Mouse (Mus musculus) neural tube, embryonic 13.5 days (tissue): ENCODE measurements around the gene Cpne7. TPM values are rescaled to one million over a fixed set of nuclear protein-coding genes. Genes with fewer than 3 reads are reported as not detected.
"Not testable (repeated sequence)": the region's sequence is repeated elsewhere in the genome, so short reads cannot be mapped to it uniquely, and the experiment has no call there.

Experiments
- ATAC-seq: fragments of 200-750 bp; cut with Nextera tagmentation; 2 replicates; pipeline ENCODE4 v1.8.0; 2017; ENCODE audit warnings: low read depth, mild to moderate bottlenecking, moderate TSS enrichment, moderate library complexity
- H3K27ac ChIP-seq: fragments of 300-500 bp; sonication (generic); replicated peaks from 2 replicates; pipeline ENCODE4 v1.5.1; 2015; ENCODE audit warnings: moderate library complexity, mild to moderate bottlenecking, inconsistent platforms
- H3K27me3 ChIP-seq: fragments of 300-500 bp; sonication (generic); 2 replicates; pipeline ENCODE4 v1.6.1; 2015; ENCODE audit warnings: mild to moderate bottlenecking, inconsistent platforms
- H3K36me3 ChIP-seq: fragments of 300-500 bp; sonication (generic); 2 replicates; pipeline ENCODE4 v1.6.1; 2015; ENCODE audit warnings: mild to moderate bottlenecking, inconsistent platforms
- H3K4me1 ChIP-seq: fragments of 300-500 bp; sonication (generic); replicated peaks from 2 replicates; pipeline ENCODE4 v1.6.1; 2015; ENCODE audit warnings: inconsistent platforms
- H3K4me2 ChIP-seq: fragments of 300-500 bp; sonication (generic); 2 replicates; pipeline ENCODE4 v1.6.1; 2015; ENCODE audit warnings: inconsistent platforms, mild to moderate bottlenecking, moderate library complexity
- H3K4me3 ChIP-seq: fragments of 300-500 bp; sonication (generic); 2 replicates; pipeline ENCODE4 v1.5.1; 2015; ENCODE audit warnings: mild to moderate bottlenecking, inconsistent platforms
- H3K9ac ChIP-seq: fragments of 300-500 bp; sonication (generic); 2 replicates; pipeline ENCODE4 v1.6.1; 2015; ENCODE audit warnings: moderate library complexity, mild to moderate bottlenecking, inconsistent platforms
- H3K9me3 ChIP-seq: fragments of 300-500 bp; sonication (generic); 2 replicates; pipeline ENCODE4 v1.6.1; 2016; ENCODE audit warnings: inconsistent platforms
- WGBS: fragments of 180-500 bp; shearing (Covaris S2); methylation state at CpG from one replicate; pipeline ENCODE4 v1.1.7; 2015; 5-methylcytosine and 5-hydroxymethylcytosine counted together
- polyA plus RNA-seq: library from polyadenylated mRNA; unstranded; fragments of >200 nt; fragmentation: Nextera tagmentation; extraction: Ambion mirVana; gene quantifications from 2 replicates; pipeline ENCODE4 v1.2.1, GENCODE M21; 2015

Gene Cpne7
- polyA plus RNA-seq, 1 experiment from 2014 or later: 0.68 TPM

DNA sequence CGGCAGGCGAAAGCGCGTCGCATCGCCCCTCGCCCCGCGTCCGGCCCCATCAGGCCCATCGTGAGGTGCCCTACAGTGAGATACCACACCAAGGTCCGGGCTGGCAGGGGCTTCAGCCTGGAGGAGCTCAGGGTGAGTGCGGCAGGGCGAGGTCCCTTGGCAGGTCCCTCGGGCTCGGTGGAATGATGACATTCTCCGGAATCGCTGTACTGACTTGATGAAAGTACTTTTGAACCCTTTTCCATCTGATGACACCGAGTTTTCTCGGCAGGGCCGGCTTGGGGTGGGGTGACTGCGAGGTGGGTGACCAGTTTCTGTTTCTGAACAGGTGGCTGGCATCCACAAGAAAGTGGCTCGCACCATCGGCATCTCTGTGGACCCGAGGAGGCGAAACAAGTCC lies 14.3 kb upstream of the Cpne7 start:
- peak overlapping the region; percentile 94 for H3K27ac ChIP-seq
- peak overlapping the region; percentile 98 for H3K9ac ChIP-seq
- peaks cover 34% of the 10 kb centered on the region for H3K36me3 ChIP-seq
- peak overlapping the region; percentile 81 for H3K4me3 ChIP-seq
- 10% methylated on average over 26 of the region's 26 CpGs for WGBS
- peak overlapping the region; percentile 95 for H3K4me2 ChIP-seq
- H3K27me3 ChIP-seq, H3K9me3 ChIP-seq, ATAC-seq: not testable (repeated sequence)
- H3K4me1 ChIP-seq: peaks cover 22% of the 10 kb centered on the region

DNA sequence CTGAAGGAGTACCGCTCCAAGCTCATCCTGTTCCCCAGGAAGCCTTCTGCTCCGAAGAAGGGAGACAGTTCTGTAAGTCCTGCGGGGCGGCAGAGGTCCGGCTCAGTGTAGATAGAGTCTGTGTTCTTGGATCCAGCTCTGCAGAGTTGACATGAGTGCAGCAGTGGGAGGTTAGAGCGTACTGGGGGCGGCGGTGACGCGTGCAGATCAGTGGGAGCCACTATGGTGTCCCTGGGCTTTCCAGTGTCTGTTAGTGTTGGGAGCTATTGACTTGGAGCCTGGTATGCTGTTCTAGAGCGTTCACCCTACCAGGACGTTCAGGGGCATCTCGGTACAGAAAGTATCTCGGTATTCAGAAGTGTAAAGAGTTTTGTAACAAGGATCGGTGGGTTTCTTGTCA lies 13.9 kb upstream of the Cpne7 start:
- peak overlapping the region; percentile 95 for H3K4me2 ChIP-seq
- H3K9ac ChIP-seq: peak overlapping the region; percentile 98
- peak overlapping the region; percentile 81 for H3K4me3 ChIP-seq
- no peaks in the 10 kb centered on the region for H3K27me3 ChIP-seq
- peaks cover 30% of the 10 kb centered on the region for H3K36me3 ChIP-seq
- 18% methylated on average over 14 of the region's 15 CpGs for WGBS
- no peak for ATAC-seq
- peak overlapping the region; percentile 94 for H3K27ac ChIP-seq
- H3K9me3 ChIP-seq: no peaks in the 10 kb centered on the region
- H3K4me1 ChIP-seq: peaks cover 22% of the 10 kb centered on the region

DNA sequence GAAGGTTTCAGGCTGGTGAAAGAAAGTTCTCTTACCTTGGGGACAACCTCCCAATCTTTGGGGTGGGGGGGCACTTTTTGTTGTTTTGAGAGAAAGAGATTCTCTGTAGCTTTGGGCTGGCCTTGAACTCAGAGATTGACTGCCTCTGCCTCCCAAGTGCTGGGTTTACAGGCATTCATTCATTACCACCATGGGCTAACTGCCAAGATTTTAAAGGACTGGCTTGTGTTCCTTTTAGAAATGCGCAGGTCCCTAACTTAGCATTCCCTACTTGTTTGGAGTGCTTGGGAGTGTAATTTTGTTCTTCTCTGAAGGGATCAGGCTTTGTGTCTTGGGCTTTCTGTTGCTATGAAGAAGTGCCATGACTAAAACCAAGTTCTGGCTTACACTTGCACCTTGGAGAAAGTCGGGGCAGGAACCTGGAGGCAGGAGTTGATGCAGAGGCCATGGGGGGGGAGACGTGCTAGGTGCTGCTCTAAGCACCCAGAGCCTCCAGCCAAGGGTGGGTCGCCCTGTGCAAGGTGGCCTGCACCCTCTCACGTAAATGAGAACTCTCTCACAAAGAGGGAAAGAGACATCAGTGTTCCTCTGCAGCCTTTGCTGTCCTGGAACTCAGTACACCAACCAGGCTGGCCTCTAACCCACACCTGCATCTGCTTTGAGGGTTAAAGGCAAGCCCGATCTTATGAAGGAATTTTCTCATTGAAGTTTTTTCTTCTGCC lies 13.0 kb upstream of the Cpne7 start:
- no peaks in the 10 kb centered on the region for H3K9me3 ChIP-seq
- H3K27ac ChIP-seq: no peak overlapping the region; the same call in 1 of the 2 replicates
- H3K4me1 ChIP-seq: peaks cover 22% of the 10 kb centered on the region
- no peaks in the 10 kb centered on the region for H3K27me3 ChIP-seq
- peak overlapping the region; percentile 95 for H3K4me2 ChIP-seq
- peak overlapping the region; percentile 98 for H3K9ac ChIP-seq
- H3K4me3 ChIP-seq: peak overlapping the region; percentile 81
- no peak for ATAC-seq
- H3K36me3 ChIP-seq: peaks cover 27% of the 10 kb centered on the region
- WGBS: 86% methylated on average over 6 of the region's 6 CpGs

DNA sequence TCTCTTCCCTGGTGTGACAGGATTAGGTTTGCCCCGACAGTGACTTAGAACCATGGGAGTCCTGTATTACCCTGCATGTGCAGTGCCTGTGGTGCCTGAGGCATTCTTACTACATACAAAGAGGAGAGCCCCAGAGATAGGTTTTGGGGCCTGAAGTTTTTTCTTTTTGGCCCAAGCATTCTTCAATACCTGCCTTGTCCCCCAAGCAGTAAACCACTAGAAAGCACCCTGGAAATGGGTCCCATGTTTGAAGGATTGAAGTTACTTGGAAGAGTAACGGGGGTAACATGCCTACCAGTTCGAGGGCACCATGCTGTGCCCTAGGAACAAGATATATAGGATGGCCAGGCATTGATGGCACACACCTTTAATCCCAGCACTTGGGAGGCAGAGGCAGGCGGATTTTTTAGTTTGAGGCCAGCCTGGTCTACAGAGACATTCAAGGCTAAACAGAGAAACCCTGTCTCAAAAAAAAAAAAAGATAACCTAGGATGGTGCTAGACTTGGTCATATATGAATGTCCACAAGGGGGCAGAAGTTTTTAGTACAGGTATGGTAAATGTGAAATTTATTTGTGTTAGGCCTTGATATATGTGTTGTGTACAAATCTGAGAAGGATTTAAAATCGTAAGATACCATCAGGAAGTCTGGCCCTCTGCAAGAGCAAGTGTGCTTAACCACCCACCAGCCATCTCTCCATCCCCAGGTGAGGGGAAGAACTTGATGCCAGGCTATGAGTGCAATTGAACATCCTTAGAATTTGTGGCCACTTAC lies 11.4 kb upstream of the Cpne7 start:
- WGBS: 60% methylated on average over 5 of the region's 5 CpGs
- no peaks in the 10 kb centered on the region for H3K9me3 ChIP-seq
- ATAC-seq: no peak
- H3K4me3 ChIP-seq: no peak overlapping the region
- H3K36me3 ChIP-seq: peaks cover 27% of the 10 kb centered on the region
- no peaks in the 10 kb centered on the region for H3K27me3 ChIP-seq
- no peak overlapping the region for H3K4me2 ChIP-seq
- no peak overlapping the region for H3K27ac ChIP-seq
- H3K4me1 ChIP-seq: peaks cover 22% of the 10 kb centered on the region
- no peak overlapping the region for H3K9ac ChIP-seq

DNA sequence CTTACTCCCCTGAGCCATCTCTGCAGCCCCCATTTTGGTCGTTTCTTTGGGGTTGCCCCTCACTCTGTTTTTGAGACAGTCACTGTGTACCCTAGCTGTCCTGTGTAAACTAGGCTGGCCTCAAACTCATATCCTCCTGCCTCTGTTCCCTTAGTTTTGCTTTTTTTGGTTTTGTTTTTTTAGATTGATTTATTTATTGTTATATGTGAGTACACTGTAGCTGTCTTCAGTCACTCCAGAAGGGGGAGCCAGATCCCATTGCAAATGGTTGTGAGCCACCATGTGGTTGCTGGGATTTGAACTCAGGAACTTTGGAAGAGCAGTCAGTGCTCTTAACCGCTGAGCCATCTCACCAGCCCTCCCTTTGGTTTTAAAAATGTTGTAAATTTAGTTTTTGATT lies 10.6 kb upstream of the Cpne7 start:
- Histone ChIP-seq H3K4me3 (no peak overlapping the region), H3K4me2 (no peak overlapping the region), H3K9me3 (no peaks in the 10 kb centered on the region), H3K9ac (no peak overlapping the region), H3K27ac (no peak overlapping the region), H3K4me1 (peaks cover 20% of the 10 kb centered on the region), H3K36me3 (peaks cover 27% of the 10 kb centered on the region), H3K27me3 (no peaks in the 10 kb centered on the region)
- 57% methylated on average over 2 of the region's 2 CpGs for WGBS
- no peak for ATAC-seq

DNA sequence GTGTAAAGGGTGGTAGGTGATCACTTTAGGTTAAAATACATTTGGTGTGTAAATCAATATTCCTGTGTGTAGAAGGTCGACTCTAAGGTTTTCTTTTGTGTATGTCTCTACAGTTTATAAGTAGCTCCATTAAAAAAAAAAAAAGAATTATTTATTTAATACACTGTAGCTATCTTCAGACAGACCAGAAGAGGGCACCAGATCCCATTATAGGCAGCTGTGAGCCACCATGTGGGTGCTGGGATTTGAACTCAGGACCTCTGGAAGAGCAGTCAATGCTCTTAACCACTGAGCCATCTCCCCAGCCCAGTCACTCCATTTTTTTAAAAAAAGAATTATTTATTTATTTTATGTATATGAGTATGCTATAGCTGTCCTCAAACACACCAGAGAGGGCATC lies 9.2 kb upstream of the Cpne7 start:
- 76% methylated on average over 1 of the region's 1 CpGs for WGBS
- no peaks in the 10 kb centered on the region for H3K9me3 ChIP-seq
- no peak overlapping the region for H3K4me3 ChIP-seq
- H3K36me3 ChIP-seq: peaks cover 27% of the 10 kb centered on the region
- no peak overlapping the region for H3K9ac ChIP-seq
- H3K27ac ChIP-seq: no peak overlapping the region
- H3K27me3 ChIP-seq: no peaks in the 10 kb centered on the region
- H3K4me1 ChIP-seq: peaks cover 16% of the 10 kb centered on the region
- ATAC-seq: no peak
- H3K4me2 ChIP-seq: no peak overlapping the region

DNA sequence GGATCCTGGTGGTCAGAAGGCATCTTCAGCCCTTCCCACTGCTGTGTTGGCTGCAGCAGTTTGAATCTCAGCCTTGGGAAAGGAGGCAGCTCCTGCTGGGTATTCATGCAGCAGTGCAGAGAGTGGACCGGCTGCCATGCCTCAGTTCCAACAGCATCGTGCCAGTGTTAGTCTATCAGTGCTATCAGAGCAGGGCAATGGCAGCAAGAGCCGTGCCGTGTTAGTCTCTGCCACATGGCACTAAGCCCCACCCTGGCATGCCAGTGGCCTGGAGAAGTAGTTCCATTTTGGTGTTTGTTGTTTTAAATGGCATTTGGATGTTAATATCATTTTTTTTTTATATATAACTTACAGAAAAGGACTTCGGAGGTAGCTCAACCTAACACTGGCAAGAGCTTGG lies 8.2 kb upstream of the Cpne7 start:
- no peak overlapping the region for H3K4me3 ChIP-seq
- H3K4me1 ChIP-seq: peaks cover 6% of the 10 kb centered on the region
- ATAC-seq: no peak
- WGBS: 87% methylated on average over 5 of the region's 5 CpGs
- 0 out of 2 replicates have a peak, but pooled peaks cover under 1% of the 10 kb centered on the region for H3K27me3 ChIP-seq
- no peak overlapping the region for H3K9ac ChIP-seq
- H3K27ac ChIP-seq: no peak overlapping the region
- H3K4me2 ChIP-seq: no peak overlapping the region
- H3K9me3 ChIP-seq: no peaks in the 10 kb centered on the region
- H3K36me3 ChIP-seq: peaks cover 19% of the 10 kb centered on the region

DNA sequence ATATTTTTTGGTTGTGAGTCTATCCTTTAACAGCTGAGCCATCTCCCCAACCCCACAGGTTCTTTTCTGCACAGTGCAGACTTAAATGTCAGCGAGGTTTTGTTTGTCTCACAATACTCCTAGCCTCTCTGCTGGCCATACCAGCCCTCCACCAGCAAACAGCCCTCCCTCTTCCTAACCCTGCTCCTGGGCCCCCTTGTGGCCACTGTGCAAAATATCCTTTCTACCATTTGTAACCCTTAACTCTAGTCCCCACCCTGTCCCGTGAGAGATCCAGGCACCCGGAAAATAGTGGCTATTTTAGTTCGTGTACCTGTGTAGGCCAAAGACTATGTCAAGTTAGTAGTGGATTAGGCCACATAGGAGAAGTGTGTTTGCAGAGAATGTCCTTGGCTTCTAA lies 6.5 kb upstream of the Cpne7 start:
- peak; percentile 56; the same call in 1 of the 2 replicates for ATAC-seq
- WGBS: 26% methylated on average over 4 of the region's 4 CpGs

GRCm38 (mm10) chr8:123112892-123113291 lies 4.3 kb upstream of the Cpne7 start:
- Histone ChIP-seq H3K9me3 (no peaks in the 10 kb centered on the region), H3K36me3 (no peaks in the 10 kb centered on the region), H3K27ac (no peak overlapping the region), H3K4me1 (peaks cover 15% of the 10 kb centered on the region), H3K4me3 (no peak overlapping the region), H3K4me2 (no peak overlapping the region), H3K9ac (no peak overlapping the region), H3K27me3 (peaks cover 35% of the 10 kb centered on the region)
- ATAC-seq: no peak
- 83% methylated on average over 9 of the region's 9 CpGs for WGBS

More for the DNA sequence above, 6.5 kb upstream of the Cpne7 start:
- Histone ChIP-seq H3K27me3 (peaks cover 12% of the 10 kb centered on the region), H3K4me3 (no peak overlapping the region), H3K9me3 (no peaks in the 10 kb centered on the region), H3K36me3 (peaks cover 2% of the 10 kb centered on the region), H3K4me2 (no peak overlapping the region), H3K4me1 (no peaks in the 10 kb centered on the region), H3K27ac (no peak overlapping the region), H3K9ac (no peak overlapping the region)

DNA sequence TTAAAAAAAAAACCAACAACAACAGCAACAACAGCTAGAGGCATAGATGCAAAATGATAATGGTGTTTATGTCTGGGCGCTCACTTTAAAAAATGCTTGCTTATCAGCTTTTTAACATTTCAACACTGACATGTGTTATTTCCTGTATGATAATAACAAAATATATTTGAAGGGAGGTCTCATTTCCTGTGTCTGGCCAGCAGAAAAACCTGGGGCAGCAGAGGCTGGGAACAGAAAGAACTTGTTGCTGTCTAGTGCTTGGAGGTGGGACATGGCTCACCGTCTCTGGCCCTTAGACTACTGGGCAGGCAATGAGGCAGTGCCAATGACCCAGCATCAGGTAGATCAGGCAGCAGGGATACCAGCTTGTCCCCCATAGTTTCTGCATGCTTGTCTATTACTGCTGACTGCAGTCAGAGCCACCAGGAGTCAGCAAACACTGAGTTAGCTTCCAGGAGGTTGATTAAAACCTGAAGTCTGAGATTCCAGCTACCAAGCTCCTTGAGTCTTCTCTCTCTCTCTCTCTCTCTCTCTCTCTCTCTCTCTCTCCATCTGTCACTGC lies 3.2 kb upstream of the Cpne7 start:
- no peak for ATAC-seq
- H3K27me3 ChIP-seq: peaks cover 46% of the 10 kb centered on the region
- H3K4me3 ChIP-seq: no peak overlapping the region
- 72% methylated on average over 2 of the region's 2 CpGs for WGBS
- H3K4me2 ChIP-seq: no peak overlapping the region
- H3K4me1 ChIP-seq: peaks cover 18% of the 10 kb centered on the region
- no peak overlapping the region for H3K27ac ChIP-seq
- H3K9me3 ChIP-seq: no peaks in the 10 kb centered on the region
- no peaks in the 10 kb centered on the region for H3K36me3 ChIP-seq
- no peak overlapping the region for H3K9ac ChIP-seq

GRCm38 (mm10) chr8:123114644-123115043 lies 2.5 kb upstream of the Cpne7 start:
- WGBS: 68% methylated on average over 3 of the region's 3 CpGs
- H3K27me3 ChIP-seq: peaks cover 52% of the 10 kb centered on the region
- H3K36me3 ChIP-seq: no peaks in the 10 kb centered on the region
- H3K4me2 ChIP-seq: no peak overlapping the region
- no peak overlapping the region for H3K27ac ChIP-seq
- no peak overlapping the region for H3K9ac ChIP-seq
- H3K4me1 ChIP-seq: peaks cover 18% of the 10 kb centered on the region
- no peak for ATAC-seq
- no peak overlapping the region for H3K4me3 ChIP-seq
- H3K9me3 ChIP-seq: no peaks in the 10 kb centered on the region

DNA sequence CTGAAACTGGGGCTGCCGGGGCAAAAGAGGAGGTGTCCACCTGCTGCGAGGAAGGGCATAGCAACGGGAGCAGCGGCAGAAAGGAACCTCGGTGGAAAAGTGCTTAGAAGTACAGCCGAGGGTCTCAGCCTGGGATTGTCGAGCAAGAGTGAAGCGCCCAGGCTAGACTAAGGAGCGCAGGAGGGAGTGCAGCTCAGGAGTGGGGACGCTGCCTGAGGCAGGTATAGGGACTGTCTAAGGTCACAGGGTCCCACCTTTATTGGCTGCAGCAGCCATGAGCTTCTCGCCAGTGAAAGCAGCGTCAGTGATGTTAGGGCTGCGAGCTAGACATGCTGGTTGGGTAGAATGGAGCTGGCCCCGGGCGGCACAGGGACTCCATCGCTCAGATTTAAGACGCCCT lies 570 bp downstream of the Cpne7 start:
- Histone ChIP-seq H3K4me1 (peaks cover 18% of the 10 kb centered on the region), H3K36me3 (no peaks in the 10 kb centered on the region), H3K9me3 (no peaks in the 10 kb centered on the region), H3K4me3 (peak overlapping the region; percentile 43), H3K27ac (no peak overlapping the region), H3K27me3 (peaks cover 71% of the 10 kb centered on the region), H3K9ac (peak overlapping the region; percentile 70), H3K4me2 (peak overlapping the region; percentile 70)
- ATAC-seq: peak; percentile 56
- whole genome bisulfite sequencing: 4% methylated on average over 17 of the region's 17 CpGs
